ENCODE assay signal across 8 mouse cellular contexts in genomic region chr4:43406162-43406971, GRCm38 (mm10). TPM values are rescaled to one million over a fixed set of nuclear protein-coding genes. Genes with fewer than 3 reads are reported as not detected.
DNase-seq lines count a peak whose midpoint lies in the region; ATAC-seq and TF ChIP-seq lines count a peak whose summit lies in the region.

No protein-coding gene starts in this region.

- TF ChIP-seq CTCF in small intestine, adult 2 months (IDR thresholded peaks at IDR 0.05; ENCODE audit: extremely low read depth, insufficient read length, insufficient replicate concordance, low read depth, low read length), result no peak

- no peak; the same call in none of the 2 replicates for TF ChIP-seq POLR2A in small intestine, adult 2 months (IDR thresholded peaks at IDR 0.05; ENCODE audit: low read depth, low read length)

- H3K27me3 ChIP-seq in intestine, embryonic 14.5 days (replicated peaks; ENCODE audit: control insufficient read depth, insufficient read depth, low read length), result no peaks in the 10 kb centered on the region
- H3K27me3 ChIP-seq in small intestine, adult 2 months (ENCODE audit: control insufficient read depth, insufficient read depth, low read length), result no peaks in the 10 kb centered on the region

- H3K9me3 ChIP-seq in intestine, embryonic 14.5 days (ENCODE audit: control insufficient read depth, low read length), result no peaks in the 10 kb centered on the region

- H3K4me2 ChIP-seq in intestine, embryonic 14.5 days (ENCODE audit: low read length), result peak overlapping the region; percentile 60

- H3K4me1 ChIP-seq in intestine, embryonic 14.5 days (replicated peaks; ENCODE audit: control insufficient read depth, insufficient read depth, low read length), result peaks cover 24% of the 10 kb centered on the region
- 0 out of 2 replicates have a peak, but pooled peaks cover 3% of the 10 kb centered on the region for H3K4me1 ChIP-seq in small intestine, adult 2 months (ENCODE audit: control insufficient read depth, insufficient read depth, insufficient read length, low read length)

- peak; percentile 92 for ATAC-seq in intestine, embryonic 14.5 days (replicated peaks; ENCODE audit: low FRiP score, low TSS enrichment, low read depth)
- no peak for ATAC-seq in inflammation-experienced regulatory T-cells, adult 6 months

- peak overlapping the region; percentile 41 for H3K9ac ChIP-seq in intestine, embryonic 14.5 days (ENCODE audit: low read length)

- 3% methylated on average over 28 of the region's 28 CpGs for WGBS in intestine, embryonic 14.5 days
- 32% methylated on average over 28 of the region's 28 CpGs for WGBS in small intestine, adult 2 months

- peak overlapping the region; percentile 48 for H3K4me3 ChIP-seq in intestine, embryonic 14.5 days (ENCODE audit: low read depth, low read length)
- H3K4me3 ChIP-seq in small intestine, adult 2 months (ENCODE audit: low read depth, low read length), result peak overlapping the region; percentile 53

- H3K36me3 ChIP-seq in intestine, embryonic 14.5 days (ENCODE audit: control insufficient read depth, insufficient read depth, low read length), result no peaks in the 10 kb centered on the region
- H3K36me3 ChIP-seq in small intestine, adult 2 months (ENCODE audit: control insufficient read depth, insufficient read depth, low read length), result no peaks in the 10 kb centered on the region

- intact Hi-C loops in gastrocnemius, postnatal 36 days (cut with DNase I), result no loop called here
- intact Hi-C loops in left cerebral cortex, postnatal 25 days (cut with DNase I), result loop anchor here (2.0 kb wide), 1 partner anchor 24 kb away; no protein-coding TSS in a partner anchor

- DNase-seq in adrenal gland, adult 2 months, result peak; percentile 85
- peak; percentile 93 for DNase-seq in embryo, embryonic 11 days
- peak; percentile 58 to 80 for DNase-seq in gastrocnemius, postnatal 36 days
- peak; percentile 80 for DNase-seq in intestine, embryonic 14.5 days (ENCODE audit: low spot score)
- peak; percentile 71 to 84 for DNase-seq in left cerebral cortex, postnatal 25 days (ENCODE audit: low spot score in 2 of 2)
- DNase-seq in mesoderm, embryonic 11.5 days (ENCODE audit: low read depth, low spot score), result peak; percentile 91

- H3K27ac ChIP-seq in intestine, embryonic 14.5 days (ENCODE audit: low read depth), result peak overlapping the region; percentile 81
- H3K27ac ChIP-seq in small intestine, adult 2 months (ENCODE audit: insufficient read depth, low read depth, low read length), result peak overlapping the region; percentile 71

RNA-seq across cellular contexts. Expression of gene Fam166b, which starts 22.6 kb away (rescaled TPM):
- not detected for total RNA-seq in adrenal gland, adult 2 months (2021)
- 0.52 TPM in 1 of 2 replicates, not detected in the other for polyA plus RNA-seq in adrenal gland, adult 2 months (2012; rRNA removed)
- total RNA-seq in gastrocnemius, postnatal 36 days (2021), result not detected
- polyA plus RNA-seq in intestine, embryonic 14.5 days (2014; fragmentation: Nextera tagmentation; extraction: Ambion mirVana), result 0.18 TPM in 1 of 2 replicates, not detected in the other
- total RNA-seq in left cerebral cortex, postnatal 25 days (2021), result 1 to 10 TPM in 1 of 2 experiments, under 1 TPM in 1; 0.62 to 1.2 TPM
- 0.24 TPM in 1 of 2 replicates, not detected in the other for polyA plus RNA-seq in small intestine, adult 2 months (2012; rRNA removed)
- polyA plus RNA-seq in inflammation-experienced regulatory T-cells, adult 6 months (2017; shearing (Covaris generic)), result not detected

RNA-seq across cellular contexts. Expression of gene Rusc2, which starts 24.6 kb away (rescaled TPM):
- total RNA-seq in adrenal gland, adult 2 months (2021), result 10 to 100 TPM; 38.0 to 44.3 TPM
- 37.9 and 49.6 TPM in 2 replicates for polyA plus RNA-seq in adrenal gland, adult 2 months (2012; rRNA removed)
- total RNA-seq in gastrocnemius, postnatal 36 days (2021), result 10 to 100 TPM; 20.8 to 23.3 TPM
- polyA plus RNA-seq in intestine, embryonic 14.5 days (2014; fragmentation: Nextera tagmentation; extraction: Ambion mirVana), result 11.2 and 11.7 TPM in 2 replicates
- 100 to 1,000 TPM; 129 to 138 TPM for total RNA-seq in left cerebral cortex, postnatal 25 days (2021)
- polyA plus RNA-seq in small intestine, adult 2 months (2012; rRNA removed), result 9.4 and 11.2 TPM in 2 replicates
- not detected for polyA plus RNA-seq in inflammation-experienced regulatory T-cells, adult 6 months (2017; shearing (Covaris generic))

RNA-seq across cellular contexts. Expression of gene Tesk1, which starts 35.4 kb away (rescaled TPM):
- 10 to 100 TPM; 60.1 to 73.3 TPM for total RNA-seq in adrenal gland, adult 2 months (2021)
- 124 and 142 TPM in 2 replicates for polyA plus RNA-seq in adrenal gland, adult 2 months (2012; rRNA removed)
- 10 to 100 TPM; 49.1 to 50.0 TPM for total RNA-seq in gastrocnemius, postnatal 36 days (2021)
- polyA plus RNA-seq in intestine, embryonic 14.5 days (2014; fragmentation: Nextera tagmentation; extraction: Ambion mirVana), result 8.6 and 9.5 TPM in 2 replicates
- total RNA-seq in left cerebral cortex, postnatal 25 days (2021), result 10 to 100 TPM; 86.6 to 87.1 TPM
- 45.8 and 77.6 TPM in 2 replicates for polyA plus RNA-seq in small intestine, adult 2 months (2012; rRNA removed)
- 1 to 10 TPM in 1 of 3 experiments, under 1 TPM in 2; 0.29 to 1.1 (median 0.66) TPM for polyA plus RNA-seq in inflammation-experienced regulatory T-cells, adult 6 months (2017; shearing (Covaris generic))

RNA-seq across cellular contexts. Expression of gene Cd72, which starts 48.1 kb away (rescaled TPM):
- total RNA-seq in adrenal gland, adult 2 months (2021), result 1 to 10 TPM; 3.0 to 3.3 TPM
- 3.3 and 3.7 TPM in 2 replicates for polyA plus RNA-seq in adrenal gland, adult 2 months (2012; rRNA removed)
- total RNA-seq in gastrocnemius, postnatal 36 days (2021), result not detected
- 4.2 and 4.8 TPM in 2 replicates for polyA plus RNA-seq in intestine, embryonic 14.5 days (2014; fragmentation: Nextera tagmentation; extraction: Ambion mirVana)
- 1 to 10 TPM; 1.0 to 2.2 TPM for total RNA-seq in left cerebral cortex, postnatal 25 days (2021)
- 2.8 and 11.4 TPM in 2 replicates for polyA plus RNA-seq in small intestine, adult 2 months (2012; rRNA removed)
- polyA plus RNA-seq in inflammation-experienced regulatory T-cells, adult 6 months (2017; shearing (Covaris generic)), result 100 to 1,000 TPM in 1 of 3 experiments, 10 to 100 TPM in 2; 18.7 to 104 (median 96.4) TPM

Comparison
In these comparisons a context has a peak if more than half of its experiments do, and no peak if none do; other contexts are left out.
1. RNA of gene Rusc2, which starts 24.6 kb away (polyA plus RNA-seq): 37.9 to 49.6 TPM in adrenal gland, adult 2 months, 11.2 to 11.7 TPM in intestine, embryonic 14.5 days and 9.4 to 11.2 TPM in small intestine, adult 2 months; not detected in inflammation-experienced regulatory T-cells, adult 6 months; every median in the first group is over 10 times any median in the second.
2. Peak in every context shown above with its lines, with median percentiles within 50 percentile points of each other: DNase-seq.